Mouse (Mus musculus): ENCODE measurements at regions not wholly inside any gene's neighbourhood (a gene's known extent, or its start where the extent isn't known, plus 50 kb on each side); places are given as distances from the start of the nearest gene placed in this dataset.

- no peak for DNase-seq
Observed at GRCm38 (mm10) chr10:111695918-111696760, 190.1 kb downstream of the Phlda1 start.

GRCm38 (mm10) chr10:111696987-111697386 is 190.9 kb downstream of the Phlda1 start:
- DNase-seq, result no peak

DNA sequence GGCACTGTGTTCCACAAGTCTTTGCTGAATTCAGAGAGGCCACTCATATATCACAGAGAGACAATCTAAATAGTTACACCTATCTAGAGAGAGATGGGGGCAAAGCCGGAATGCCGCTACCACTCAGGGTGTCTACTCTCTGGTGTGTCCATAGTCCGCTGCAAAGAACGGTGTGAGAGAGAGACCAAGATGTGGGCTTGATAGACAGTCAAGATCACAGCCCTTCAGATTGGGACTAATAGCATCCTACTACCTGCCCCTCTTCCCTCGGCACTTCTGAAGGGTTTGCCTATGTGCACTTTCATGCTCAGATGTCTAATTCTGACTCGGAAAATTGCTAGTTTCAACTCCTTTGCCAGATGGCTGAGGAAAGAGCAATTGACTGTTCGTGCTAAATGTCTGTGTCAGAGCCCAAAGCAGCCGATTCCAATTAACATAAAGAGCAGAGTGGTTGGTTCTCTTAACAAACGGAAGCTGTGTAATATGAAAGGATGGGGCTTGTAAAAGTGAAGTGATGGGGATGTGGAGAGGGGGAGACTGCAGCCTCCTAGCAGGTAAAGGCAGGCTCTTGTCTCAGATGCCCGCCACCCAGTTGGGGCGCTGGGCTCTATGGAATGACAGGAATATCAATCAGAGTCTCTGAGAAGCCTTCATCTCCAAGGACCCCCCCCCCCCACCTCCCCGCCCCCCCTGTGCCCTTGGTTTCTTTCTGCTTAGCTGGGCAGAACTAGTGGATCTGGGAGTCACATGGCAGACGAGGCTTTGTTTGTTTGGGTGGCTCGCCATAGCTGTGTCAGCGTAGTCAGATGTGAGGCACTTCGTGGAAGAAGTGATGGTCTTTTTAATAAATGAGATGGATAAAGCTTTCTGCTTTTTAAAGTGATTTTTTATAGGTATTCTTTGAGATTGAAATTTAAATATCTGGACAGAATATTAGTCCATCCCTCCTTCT is 193.7 kb downstream of the Phlda1 start:
- DNase-seq, result no peak

DNA sequence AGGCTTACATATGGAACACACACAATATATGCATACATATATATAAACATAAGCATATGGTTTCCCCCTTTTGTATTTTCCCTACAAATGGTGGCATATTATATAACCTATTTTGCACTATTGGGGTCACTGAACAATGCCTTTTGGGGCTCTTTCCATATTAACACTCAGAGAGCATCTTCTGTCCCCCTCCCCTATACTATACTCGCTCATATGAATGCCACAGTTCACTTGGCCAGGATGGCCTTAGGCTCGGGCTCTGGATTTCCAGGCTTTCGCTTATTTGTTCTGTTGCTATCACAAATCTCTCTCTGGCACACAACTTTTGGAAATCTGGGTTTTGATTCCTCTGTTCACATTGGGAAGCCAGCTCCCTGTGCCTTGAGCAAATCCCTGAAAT is 194.5 kb downstream of the Phlda1 start:
- no peak for DNase-seq

GRCm38 (mm10) chr10:111701138-111701537 is 195.1 kb downstream of the Phlda1 start:
- no peak for DNase-seq

GRCm38 (mm10) chr10:111702435-111702834 is 196.3 kb downstream of the Phlda1 start:
- no peak for DNase-seq

DNA sequence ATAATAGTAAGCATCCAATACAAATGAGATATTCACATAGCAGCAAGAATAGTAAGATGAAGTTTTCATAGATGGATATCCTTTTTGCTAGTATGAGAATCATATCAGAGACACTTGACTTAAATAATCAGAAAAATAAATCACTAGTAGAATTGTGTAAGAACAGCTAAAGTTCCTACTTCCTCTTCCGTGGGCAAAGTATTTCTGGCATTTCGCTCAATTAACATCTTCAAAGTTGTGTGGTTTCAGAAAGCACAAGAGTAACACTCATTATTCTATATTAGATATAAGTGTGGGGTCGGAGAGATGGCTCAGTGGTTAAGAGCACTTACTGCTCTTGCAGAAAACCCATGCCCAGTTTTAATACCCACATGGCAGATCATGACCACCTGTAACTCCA is 197.4 kb downstream of the Phlda1 start:
- DNase-seq, result no peak

DNA sequence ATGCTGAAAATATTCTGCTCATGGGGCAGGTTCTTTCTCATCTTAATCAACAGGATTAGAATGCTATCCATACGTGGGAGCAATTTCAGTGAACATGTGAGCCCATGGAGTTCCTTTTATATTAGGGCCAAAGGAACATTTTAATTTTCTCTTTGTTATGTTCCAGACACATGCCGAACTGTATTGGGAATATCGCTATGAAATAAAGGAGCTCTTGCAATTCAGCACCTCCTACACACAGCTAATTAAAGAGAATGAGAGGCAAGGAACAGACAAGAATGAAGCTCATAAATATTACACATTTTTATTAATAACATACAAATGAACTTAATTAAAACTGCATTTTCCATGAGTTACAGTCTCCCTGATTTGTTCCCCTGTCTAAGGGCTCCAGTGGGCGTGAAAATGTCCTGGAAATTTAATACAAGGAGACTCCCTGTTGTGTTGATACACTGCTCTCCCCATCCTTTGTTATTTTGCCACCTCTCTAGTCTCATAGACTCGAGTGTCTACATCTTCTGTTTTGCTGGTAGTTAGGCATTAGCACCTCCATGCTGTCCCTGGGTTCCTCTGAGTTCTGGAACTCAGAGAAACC is 205.5 kb downstream of the Phlda1 start:
- no peak for DNase-seq

- DNase-seq, result no peak
Observed at GRCm38 (mm10) chr10:111712991-111713390, 206.9 kb downstream of the Phlda1 start.

DNA sequence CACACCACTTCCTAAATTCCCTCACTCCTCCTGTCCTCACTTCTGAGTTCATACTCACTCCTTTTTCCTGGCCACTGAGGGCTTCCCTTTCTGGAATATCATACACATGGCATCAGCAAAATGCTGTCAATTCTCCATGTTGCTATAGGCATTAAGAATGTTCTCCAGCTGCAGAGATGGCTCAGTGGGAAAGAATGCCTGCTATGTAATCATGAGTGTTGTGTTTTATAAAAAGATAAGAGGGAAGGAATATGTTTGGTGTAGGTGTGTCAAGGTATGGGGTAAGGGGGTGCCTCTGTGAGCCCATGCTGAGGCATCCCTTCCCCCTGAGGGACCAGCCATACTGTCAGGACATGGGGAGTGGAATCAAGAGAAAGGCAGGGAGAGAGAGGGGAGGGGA is 207.6 kb downstream of the Phlda1 start:
- no peak for DNase-seq

DNA sequence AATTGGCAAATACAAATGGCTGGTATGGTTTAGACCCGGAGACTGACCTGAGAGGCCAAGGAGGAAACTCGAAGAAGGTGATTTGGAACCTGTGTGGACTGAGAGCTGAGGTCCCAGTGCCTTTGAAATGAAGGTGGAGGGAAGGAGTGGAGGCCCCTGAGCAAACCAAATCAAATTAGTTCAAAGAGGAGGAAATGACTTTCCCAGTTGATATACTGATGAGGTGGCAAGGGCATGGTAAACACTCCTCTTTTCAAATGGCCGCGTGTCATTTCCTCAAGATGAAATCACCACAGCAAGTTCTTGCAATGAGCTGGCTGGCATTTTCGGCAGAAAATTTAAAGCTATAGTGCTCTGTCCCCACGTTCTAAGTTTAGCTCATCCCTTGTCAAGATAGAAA is 209.1 kb downstream of the Phlda1 start:
- DNase-seq, result no peak

- no peak for DNase-seq
Observed at GRCm38 (mm10) chr10:111719632-111720031, 213.5 kb downstream of the Phlda1 start.

GRCm38 (mm10) chr10:111721068-111721467 is 215.0 kb downstream of the Phlda1 start:
- DNase-seq, result no peak

GRCm38 (mm10) chr10:111723885-111724284 is 217.8 kb downstream of the Phlda1 start:
- no peak for DNase-seq

GRCm38 (mm10) chr10:111724574-111725414 is 218.7 kb downstream of the Phlda1 start:
- no peak for DNase-seq

GRCm38 (mm10) chr10:111736026-111736425 is 229.9 kb downstream of the Phlda1 start:
- DNase-seq, result no peak

GRCm38 (mm10) chr10:111739471-111740138 is 232.9 kb upstream of the Krr1 start:
- DNase-seq, result no peak

- no peak for DNase-seq
Observed at GRCm38 (mm10) chr10:111740586-111741265, 231.7 kb upstream of the Krr1 start.

DNA sequence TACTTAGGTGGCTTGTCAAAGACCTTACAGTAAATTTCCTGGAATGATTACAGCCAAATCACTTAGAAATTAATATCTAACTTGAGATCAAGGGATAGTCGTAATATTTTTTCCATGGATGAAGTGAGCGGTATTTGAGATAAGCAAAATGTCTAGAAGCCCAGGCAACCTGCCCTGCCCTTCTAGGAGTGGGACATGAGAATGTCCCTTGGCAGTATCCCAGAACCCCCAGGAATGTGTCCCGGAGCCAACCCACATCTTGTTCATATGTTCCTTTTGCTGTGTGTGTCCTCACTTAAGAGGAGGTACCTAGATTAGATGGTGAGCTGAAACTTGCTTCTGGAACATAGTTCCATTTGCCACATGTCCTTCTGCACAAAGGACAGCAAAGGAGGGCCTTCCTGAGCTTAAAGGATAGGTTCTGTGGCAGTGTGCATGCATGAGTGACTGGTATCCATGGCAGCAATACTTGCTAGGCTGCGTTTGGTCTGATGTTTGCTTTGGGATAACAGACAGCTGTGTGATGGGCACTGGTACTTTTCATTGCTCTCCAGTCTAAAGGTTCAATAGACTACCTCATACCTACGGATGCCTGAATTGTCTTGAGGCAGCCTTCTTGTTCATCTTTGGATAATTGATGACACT is 231.0 kb upstream of the Krr1 start:
- DNase-seq, result no peak

DNA sequence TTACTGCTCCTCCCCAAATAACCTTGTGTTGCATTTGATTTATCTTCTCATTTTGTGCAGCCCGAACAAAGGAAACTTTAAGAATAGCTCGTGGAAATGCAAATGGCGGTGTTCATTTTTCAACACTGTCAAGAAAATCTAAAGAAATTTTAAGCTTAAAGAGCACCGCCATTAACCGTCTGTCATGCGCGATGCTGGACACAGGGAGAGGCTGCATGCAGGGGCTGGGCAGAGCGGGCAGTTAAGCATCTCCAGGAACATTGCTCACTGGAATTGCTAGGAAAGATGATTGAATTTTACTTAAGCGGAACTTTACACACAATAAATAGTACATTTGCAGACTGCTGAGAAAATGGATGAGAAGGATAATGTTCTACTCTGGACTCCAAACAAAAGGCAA is 229.2 kb upstream of the Krr1 start:
- DNase-seq, result no peak

GRCm38 (mm10) chr10:111745116-111745515 is 227.3 kb upstream of the Krr1 start:
- DNase-seq, result no peak
